Comparison of ENCODE assay signal across 18 mouse cellular contexts in genomic region chr3:86386246-86386645, GRCm38 (mm10).
DNase-seq lines count a peak whose midpoint lies in the region.
"Had no signal": no experiment of that assay in that cellular context is flagged by ENCODE, and none has a peak within 500 bp of the region (broad histone marks: within the 10 kb centered on the region; RNA-seq: fewer than 3 reads in every experiment).

No protein-coding gene starts in this region.

- H3K36me3 ChIP-seq in limb, embryonic 10.5 days, result no peaks in the 10 kb centered on the region
- H3K36me3 ChIP-seq: forebrain, embryonic 10.5 days; hindbrain, embryonic 12.5 days; hindbrain, embryonic 15.5 days had no signal

- DNase-seq in embryo, embryonic 10.5 days (ENCODE audit: low spot score), result peak; percentile 48
- DNase-seq in embryo, embryonic 11 days, result peak; percentile 46
- DNase-seq in limb, embryonic 10.5 days (ENCODE audit: low spot score), result peak; percentile 35
- DNase-seq in left cerebral cortex, postnatal 25 days (ENCODE audit: low spot score in 2 of 2), result no peak
- DNase-seq in frontal cortex, postnatal 36 days (ENCODE audit: low spot score in 2 of 2), result no peak
- DNase-seq in lung, postnatal 10 days, result no peak
- DNase-seq: adrenal gland, adult 2 months; adrenal gland, postnatal 14 days; cerebellum, adult 11 months; cerebellum, adult 2 months; cerebellum, adult 9-11 months; gastrocnemius, postnatal 10 days; gastrocnemius, postnatal 36 days; heart, adult 2 months had no signal

- 13% methylated on average over 4 of the region's 4 CpGs for WGBS in limb, embryonic 10.5 days

- intact Hi-C loops in left cerebral cortex, postnatal 25 days (cut with DNase I), result no loop called here

- H3K27ac ChIP-seq in limb, embryonic 10.5 days, result peak overlapping the region; percentile 56; the same call in 1 of the 2 replicates
- H3K27ac ChIP-seq: forebrain, embryonic 10.5 days; forebrain, embryonic 13.5 days; heart, adult 2 months; hindbrain, embryonic 12.5 days; hindbrain, embryonic 15.5 days had no signal

- H3K4me1 ChIP-seq in limb, embryonic 10.5 days, result peaks cover 49% of the 10 kb centered on the region
- H3K4me1 ChIP-seq: forebrain, embryonic 13.5 days; hindbrain, embryonic 12.5 days; hindbrain, embryonic 15.5 days had no signal

- H3K27me3 ChIP-seq in limb, embryonic 10.5 days (ENCODE audit: low read depth, poor library complexity, severe bottlenecking), result no peaks in the 10 kb centered on the region
- H3K27me3 ChIP-seq: forebrain, embryonic 13.5 days; hindbrain, embryonic 12.5 days; hindbrain, embryonic 15.5 days had no signal

- no peaks in the 10 kb centered on the region for H3K9me3 ChIP-seq in limb, embryonic 10.5 days (replicated peaks)
- H3K9me3 ChIP-seq: forebrain, embryonic 10.5 days; forebrain, embryonic 13.5 days; hindbrain, embryonic 12.5 days; hindbrain, embryonic 15.5 days had no signal

- H3K4me3 ChIP-seq in limb, embryonic 10.5 days, result no peak overlapping the region
- H3K4me3 ChIP-seq: forebrain, embryonic 10.5 days; forebrain, embryonic 13.5 days; heart, adult 2 months; hindbrain, embryonic 12.5 days; hindbrain, embryonic 15.5 days had no signal

Comparison
In these comparisons a context has a peak if more than half of its experiments do, and no peak if none do; other contexts are left out.
1. DNase-seq: peak in embryo, embryonic 10.5 days (single experiment), embryo, embryonic 11 days (single experiment) and limb, embryonic 10.5 days (single experiment); none in left cerebral cortex, postnatal 25 days (0 of 2), frontal cortex, postnatal 36 days (0 of 2) and lung, postnatal 10 days (single experiment).